Mouse (Mus musculus): Measurements from ENCODE around the gene Olfr67.

DNA sequence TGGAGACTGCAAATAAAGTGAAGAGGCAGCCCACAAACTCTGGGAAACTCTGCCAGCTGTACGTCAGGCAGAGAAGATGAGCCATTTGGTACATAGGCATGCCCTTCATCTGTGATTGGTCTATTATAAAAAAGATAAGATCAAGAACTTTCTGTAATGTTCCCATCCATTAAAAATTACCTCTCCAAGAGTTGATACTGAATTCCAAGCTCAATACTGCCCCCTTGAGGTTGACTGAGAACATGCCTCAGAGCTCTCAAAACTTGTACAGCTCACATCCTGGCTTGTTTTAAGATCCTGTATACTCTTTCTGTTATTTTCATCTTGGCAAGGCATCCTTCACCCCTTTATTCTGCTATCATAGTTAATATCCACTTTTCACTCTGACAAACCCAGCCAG, 15.2 kb upstream of the Olfr67 start:
- TF ChIP-seq CTCF (IDR thresholded peaks at IDR 0.05) (peak; percentile 74), EP300 (IDR thresholded peaks at IDR 0.05; ENCODE audit: insufficient read depth, low read depth, low read length) (no peak)
